Mouse (Mus musculus) cerebellum, adult 2 months (tissue): ENCODE measurements around the gene Glod4. TPM values are rescaled to one million over a fixed set of nuclear protein-coding genes. Genes with fewer than 3 reads are reported as not detected.

Source experiments
- DNase-seq, 2 experiments: peaks; one replicate each; pipeline ENCODE4 v3.0.0; 2021
- H3K27ac ChIP-seq: fragments of 200-500 bp; 2 replicates; pipeline ENCODE4 v1.5.1; 2012; ENCODE audit warnings: low read length, control low read depth, inconsistent platforms; ENCODE audit not compliant: insufficient read depth
- H3K27me3 ChIP-seq: fragments of 200-500 bp; 2 replicates; pipeline ENCODE4 v1.6.1; 2012; ENCODE audit warnings: inconsistent platforms, mild to moderate bottlenecking, low read length, moderate library complexity; ENCODE audit not compliant: control insufficient read depth, insufficient read depth
- H3K4me1 ChIP-seq: fragments of 200-500 bp; 2 replicates; pipeline ENCODE4 v1.6.1; 2011; ENCODE audit warnings: low read length; ENCODE audit not compliant: control insufficient read depth, insufficient read depth
- H3K4me3 ChIP-seq: fragments of 200-500 bp; replicated peaks from 2 replicates; pipeline ENCODE3; 2011; ENCODE audit warnings: mild to moderate bottlenecking, low read depth, low read length, control low read depth; ENCODE audit not compliant: insufficient read depth
- CTCF ChIP-seq: fragments of 200-500 bp; IDR thresholded peaks from 2 replicates; pipeline ENCODE4 v1.5.1; 2011; ENCODE audit warnings: low read depth, mild to moderate bottlenecking, control low read depth, low read length, moderate library complexity, borderline replicate concordance; ENCODE audit not compliant: insufficient read depth
- POLR2A ChIP-seq: fragments of 200-500 bp; IDR thresholded peaks from 2 replicates; pipeline ENCODE4 v1.6.1; 2011; ENCODE audit warnings: low read length, control low read depth, borderline replicate concordance; ENCODE audit not compliant: insufficient read depth
- WGBS: fragments of 180-500 bp; shearing (Covaris S2); methylation state at CpG from one replicate; pipeline ENCODE4 v1.1.7; 2018; 5-methylcytosine and 5-hydroxymethylcytosine counted together
- polyA plus RNA-seq: library from polyadenylated mRNA; depleted of rRNA; stranded (reverse); fragments of >200 nt; gene quantifications from 2 replicates; pipeline ENCODE4 v1.2.3, GENCODE M21; 2012

The Glod4 gene
- polyA plus RNA-seq, 1 experiment = 44.9 TPM

DNA sequence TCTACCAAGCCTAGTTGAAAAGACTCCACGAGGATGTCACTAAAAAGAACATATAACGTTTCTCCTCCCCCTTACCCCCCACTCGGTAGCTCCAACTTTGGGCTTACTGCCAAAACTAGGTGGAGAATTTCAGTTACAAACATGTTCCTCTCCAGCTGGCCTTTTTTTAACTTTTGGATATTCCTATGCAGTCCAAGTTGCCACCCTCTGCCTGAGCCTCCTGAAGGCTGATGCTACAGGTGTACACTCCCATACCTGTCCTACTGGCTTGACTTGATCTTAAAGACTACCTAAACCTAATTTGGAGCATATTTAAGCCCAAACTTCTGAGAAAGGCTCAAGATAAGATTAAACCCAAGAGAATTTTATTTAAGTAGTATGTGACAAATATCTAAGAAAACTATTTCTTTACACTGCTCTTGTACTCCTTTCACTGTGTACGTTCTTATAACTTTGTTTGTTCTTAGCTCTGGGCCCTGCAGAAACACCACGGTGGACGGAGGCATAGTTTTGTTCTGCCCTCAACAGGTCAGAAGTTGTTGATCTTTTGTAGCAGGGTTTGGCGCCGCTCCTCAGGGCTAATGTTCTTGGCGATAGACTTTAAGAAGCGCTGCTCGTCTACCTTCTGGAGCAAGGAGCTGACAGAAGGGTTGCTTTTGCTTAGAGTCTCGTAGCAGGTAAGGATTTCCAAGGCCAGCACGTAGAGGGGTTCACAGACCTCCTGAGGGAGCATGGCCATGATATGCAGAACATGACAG, 33.1 kb downstream of the Glod4 start:
- no peak overlapping the region for H3K27ac ChIP-seq
- H3K4me3 ChIP-seq = no peak overlapping the region
- peaks cover 10% of the 10 kb centered on the region for H3K4me1 ChIP-seq
- H3K27me3 ChIP-seq = no peaks in the 10 kb centered on the region
- DNase-seq = no peak
- WGBS = 77% methylated on average over 13 of the region's 13 CpGs
- no peak for TF ChIP-seq CTCF
- no peak for TF ChIP-seq POLR2A

DNA sequence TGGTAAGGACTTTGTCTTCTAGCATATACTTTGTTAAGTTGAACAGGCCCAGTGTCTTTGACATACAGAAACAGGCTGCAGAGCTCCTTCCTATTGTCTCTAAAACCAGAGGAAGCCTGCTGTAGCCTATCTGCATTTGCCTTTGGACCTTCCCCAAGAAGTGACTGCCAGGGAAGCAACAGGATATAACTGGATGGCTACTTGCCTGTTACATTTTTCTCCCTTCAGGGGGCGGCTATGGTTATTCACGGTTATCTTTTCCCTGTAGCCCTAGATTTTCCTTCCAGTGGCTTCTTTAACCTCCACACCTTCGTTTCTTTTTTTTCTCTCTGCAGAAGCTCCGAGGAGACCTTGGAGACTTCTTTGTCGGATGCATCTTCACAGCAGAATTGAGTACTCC, 36.7 kb downstream of the Glod4 start:
- peaks cover 6% of the 10 kb centered on the region for H3K4me1 ChIP-seq
- no peak overlapping the region for H3K4me3 ChIP-seq
- TF ChIP-seq POLR2A = no peak
- TF ChIP-seq CTCF = no peak
- H3K27ac ChIP-seq = no peak overlapping the region
- WGBS = 38% methylated on average over 5 of the region's 5 CpGs
- no peaks in the 10 kb centered on the region for H3K27me3 ChIP-seq
- peak in 1 of 2 experiments; percentile 46 for DNase-seq

DNA sequence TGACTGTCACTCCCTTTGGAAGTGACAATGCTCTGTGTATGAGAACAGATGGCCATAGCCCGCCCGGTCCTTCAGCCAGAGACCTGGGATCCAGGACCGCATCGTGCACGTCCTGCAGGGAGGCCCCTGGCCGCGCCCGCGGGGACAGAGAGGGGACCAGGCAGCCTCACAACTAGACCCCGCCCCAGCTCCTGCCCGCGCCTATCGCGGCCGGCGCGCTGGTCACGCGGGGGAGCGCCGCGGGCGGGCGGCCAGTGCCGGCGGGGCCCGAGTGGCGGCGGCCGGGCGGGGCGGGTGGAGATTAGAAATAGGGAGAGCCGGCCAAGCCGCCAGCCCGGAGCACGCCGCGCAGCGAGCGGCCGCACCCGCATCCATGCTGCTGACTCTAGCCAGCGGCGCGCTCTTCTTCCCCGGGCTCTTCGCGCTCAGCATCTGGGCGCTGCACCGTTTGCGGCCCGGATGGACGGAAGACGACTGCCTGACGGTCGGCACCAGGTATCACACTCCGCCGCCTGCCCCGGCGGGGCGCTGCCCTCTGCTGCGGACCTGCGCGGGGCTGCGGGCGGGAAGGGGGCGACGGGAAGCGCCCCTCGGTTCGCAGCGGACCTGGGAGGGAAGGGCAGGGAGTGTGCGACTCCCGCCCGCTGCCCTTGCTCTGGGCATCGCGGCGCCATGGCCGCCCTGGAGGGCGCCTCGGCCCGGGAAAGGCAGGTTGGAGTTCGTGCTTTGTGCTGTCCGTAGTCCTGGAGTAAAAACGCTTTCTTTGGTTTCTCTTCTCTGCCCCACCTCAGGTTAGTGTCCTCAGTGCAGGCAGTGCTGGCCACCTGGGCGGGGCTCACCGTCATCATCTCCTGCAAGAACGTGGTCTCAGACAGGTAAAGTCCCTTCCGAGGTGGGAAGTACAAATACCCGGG, 41.5 kb downstream of the Glod4 start:
- Histone ChIP-seq H3K4me3 (peak overlapping the region; percentile 80), H3K4me1 (peaks cover 4% of the 10 kb centered on the region; the same call in 1 of the 2 replicates), H3K27ac (peak overlapping the region; percentile 72), H3K27me3 (no peaks in the 10 kb centered on the region)
- 1% methylated on average over 89 of the region's 90 CpGs for WGBS
- peak; percentile 90 to 93 for DNase-seq
- peak; percentile 82 for TF ChIP-seq POLR2A
- TF ChIP-seq CTCF = no peak

DNA sequence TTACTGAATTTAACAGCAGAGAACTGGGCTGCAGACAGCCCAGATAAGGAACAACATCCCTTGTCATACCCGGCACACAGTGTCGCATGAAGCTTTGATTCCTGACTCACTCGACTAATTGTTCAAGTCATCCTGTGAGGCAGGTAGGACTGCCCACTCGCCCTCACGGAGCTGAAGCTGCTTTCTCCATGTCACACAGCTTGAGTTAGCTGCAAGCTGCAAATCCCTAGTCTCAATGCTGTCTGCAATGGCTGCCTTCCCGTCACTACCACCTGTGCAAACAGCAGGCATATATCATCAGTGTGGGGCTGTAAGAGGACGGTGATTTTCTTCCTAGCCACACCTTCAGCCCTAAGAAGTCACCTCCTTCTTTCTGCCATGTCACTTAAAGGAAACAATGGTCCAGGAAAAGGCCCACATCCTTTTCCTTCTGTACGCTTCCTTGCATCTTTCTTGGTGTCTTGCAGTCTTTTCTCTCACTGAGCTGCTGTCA, 46.5 kb downstream of the Glod4 start:
- Histone ChIP-seq H3K4me3 (no peak overlapping the region), H3K27ac (no peak overlapping the region), H3K4me1 (peaks cover 4% of the 10 kb centered on the region; the same call in 1 of the 2 replicates), H3K27me3 (no peaks in the 10 kb centered on the region)
- no peak for DNase-seq
- 46% methylated on average over 8 of the region's 8 CpGs for WGBS
- TF ChIP-seq CTCF (no peak), POLR2A (no peak)

DNA sequence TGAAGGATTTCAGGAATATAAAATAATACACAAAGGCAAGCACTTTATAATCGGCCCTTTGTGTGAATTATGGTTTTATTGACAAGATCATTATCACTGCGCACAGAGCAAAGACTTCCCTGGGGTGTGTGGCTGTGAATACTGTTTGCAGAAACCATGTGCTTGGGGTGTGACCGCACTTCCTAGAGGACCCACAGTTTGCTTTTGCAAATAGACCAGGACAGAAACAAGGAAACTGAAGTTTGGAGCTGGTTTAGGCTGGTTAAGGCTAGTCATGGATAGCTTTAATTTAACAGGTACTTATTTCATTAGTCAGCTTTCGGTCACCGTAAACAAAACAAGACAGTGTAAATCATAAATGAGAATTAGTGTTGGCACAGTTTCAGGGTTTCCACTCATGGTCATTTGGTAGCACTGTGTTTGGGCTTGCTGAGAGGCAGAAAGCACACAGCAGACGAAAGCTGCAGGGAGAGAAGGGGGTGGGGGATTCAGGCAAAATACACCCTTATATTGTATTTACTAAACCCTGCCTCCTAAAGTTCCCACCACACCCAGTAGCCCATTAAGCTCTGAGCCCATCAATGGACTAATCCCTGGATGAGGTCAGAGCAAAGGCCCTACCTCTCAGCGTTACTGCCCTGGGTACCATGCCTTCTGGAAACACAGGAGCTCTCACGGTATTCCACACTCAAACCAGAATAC, 47.1 kb downstream of the Glod4 start:
- no peak for DNase-seq
- Histone ChIP-seq H3K4me1 (peaks cover 3% of the 10 kb centered on the region; the same call in 1 of the 2 replicates), H3K4me3 (no peak overlapping the region), H3K27me3 (no peaks in the 10 kb centered on the region), H3K27ac (no peak overlapping the region)
- no peak for TF ChIP-seq POLR2A
- TF ChIP-seq CTCF = no peak
- 64% methylated on average over 8 of the region's 8 CpGs for WGBS

DNA sequence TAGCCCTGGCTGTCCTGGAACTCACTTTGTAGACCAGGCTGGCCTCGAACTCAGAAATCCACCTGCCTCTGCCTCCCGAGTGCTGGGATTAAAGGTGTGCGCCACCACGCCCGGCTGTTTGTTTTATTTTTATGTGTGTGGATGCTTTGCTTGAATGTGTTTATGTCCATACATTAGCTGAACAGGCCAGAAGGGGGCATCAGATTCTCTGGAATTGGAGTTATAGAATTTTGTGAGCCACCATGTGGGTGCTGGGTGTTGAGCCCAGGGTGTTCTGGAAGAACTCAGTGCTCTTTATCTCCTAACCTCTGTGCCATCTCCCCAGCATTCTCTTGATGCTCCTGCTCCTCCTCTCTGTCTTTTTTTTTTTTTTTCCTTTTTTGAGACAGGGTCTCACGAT, 56.6 kb downstream of the Glod4 start:
- Histone ChIP-seq H3K27ac (no peak overlapping the region), H3K4me3 (no peak overlapping the region), H3K4me1 (no peaks in the 10 kb centered on the region), H3K27me3 (no peaks in the 10 kb centered on the region)
- WGBS = 81% methylated on average over 6 of the region's 6 CpGs
- DNase-seq = no peak
- TF ChIP-seq CTCF (no peak), POLR2A (no peak)

DNA sequence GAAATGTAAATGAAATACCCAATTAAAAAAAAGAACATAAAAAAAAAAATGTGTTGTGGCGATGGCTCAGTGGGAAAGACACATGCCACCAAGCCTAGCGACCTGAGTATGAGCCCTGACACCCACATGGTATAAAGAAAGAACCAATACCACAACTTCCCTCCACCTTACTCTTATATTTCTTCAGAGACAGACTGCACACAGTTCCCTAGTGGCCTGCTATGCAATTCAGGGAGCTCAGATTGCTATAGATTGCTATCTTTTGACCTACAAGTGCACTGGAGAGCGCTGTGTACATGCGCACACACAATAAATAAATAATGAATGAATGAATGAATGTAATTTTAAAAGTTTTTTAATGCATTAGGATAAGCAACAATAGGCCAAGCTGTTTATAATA, 59.8 kb downstream of the Glod4 start:
- H3K27me3 ChIP-seq = no peaks in the 10 kb centered on the region
- WGBS = 90% methylated on average over 4 of the region's 4 CpGs
- no peaks in the 10 kb centered on the region for H3K4me1 ChIP-seq
- no peak overlapping the region for H3K27ac ChIP-seq
- DNase-seq = no peak
- no peak overlapping the region for H3K4me3 ChIP-seq
- no peak for TF ChIP-seq POLR2A
- no peak for TF ChIP-seq CTCF
